Mouse (Mus musculus) spleen, adult 12 weeks (tissue): ENCODE results near the gene Plch2.
A peak's percentile ranks its signal among the peaks of the same experiment; 100 is the strongest.

ENCODE experiments used
- DNase-seq: peaks from one replicate; pipeline ENCODE4 v3.0.0; 2022; ENCODE audit warnings: low spot score

Plch2 gene

DNA sequence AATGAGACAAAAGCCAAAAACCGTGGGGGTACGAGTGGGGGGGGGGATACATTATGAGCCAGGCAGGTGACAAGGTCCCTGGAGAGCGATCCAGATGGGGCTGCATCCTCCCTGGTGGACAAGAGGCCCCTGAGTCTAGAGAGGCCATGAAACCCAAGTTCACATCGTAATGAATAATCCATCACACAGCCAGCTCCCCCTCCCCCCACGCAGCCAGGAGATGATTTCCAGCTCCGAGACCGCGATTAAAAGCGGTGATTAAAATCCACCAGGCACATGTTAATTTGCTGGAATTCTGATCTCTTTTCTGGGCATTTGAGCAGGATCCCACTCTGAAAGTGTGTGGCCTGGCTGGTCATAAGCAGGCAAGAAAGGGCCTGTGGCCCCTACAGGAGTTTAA lies 35.8 kb downstream of the Plch2 start:
- DNase-seq, result no peak

DNA sequence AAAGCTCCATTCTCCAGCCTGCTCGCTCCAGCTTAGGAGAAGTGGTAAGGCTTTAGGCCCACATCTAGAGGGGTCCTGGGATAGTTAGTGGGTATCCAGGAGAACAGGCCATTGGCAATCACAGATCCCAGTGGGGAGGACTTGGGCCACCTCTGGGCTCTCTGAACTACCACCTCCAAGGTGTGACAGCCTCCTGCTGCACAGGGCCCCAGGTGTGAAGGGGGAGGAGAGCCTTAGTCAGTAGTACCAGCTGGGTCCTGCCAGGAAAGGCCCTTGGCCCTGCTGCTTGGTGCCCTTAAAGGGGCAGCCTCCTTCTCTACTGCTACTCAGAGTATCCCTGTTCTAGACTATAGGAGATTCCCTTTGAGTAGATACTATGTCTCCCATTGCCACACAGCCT lies 36.4 kb downstream of the Plch2 start:
- no peak for DNase-seq

DNA sequence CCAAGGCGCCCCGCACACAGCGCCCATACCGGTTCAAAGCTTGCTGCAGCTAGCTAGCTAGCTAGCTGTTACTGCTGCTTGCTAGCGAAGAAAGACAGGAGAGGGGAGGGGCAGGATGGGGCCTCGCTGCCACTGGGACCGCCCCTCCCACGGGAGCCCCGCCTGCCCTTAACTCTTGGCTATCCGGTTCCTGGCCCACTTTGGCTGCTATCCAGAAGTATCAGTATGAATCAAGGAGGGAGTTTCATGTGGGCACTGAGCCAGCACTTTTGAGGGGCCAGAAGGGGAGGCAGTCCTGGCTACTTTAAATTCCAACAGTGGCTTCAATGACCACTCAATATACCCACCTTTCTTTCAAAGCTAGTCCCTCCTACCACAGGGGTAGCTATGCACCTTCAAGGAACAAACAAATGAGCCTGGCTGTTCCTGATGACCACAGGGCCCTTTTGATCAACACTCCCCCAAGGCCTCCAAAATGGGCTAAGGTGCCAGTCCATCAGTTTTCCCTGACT lies 37.2 kb downstream of the Plch2 start:
- DNase-seq, result no peak

DNA sequence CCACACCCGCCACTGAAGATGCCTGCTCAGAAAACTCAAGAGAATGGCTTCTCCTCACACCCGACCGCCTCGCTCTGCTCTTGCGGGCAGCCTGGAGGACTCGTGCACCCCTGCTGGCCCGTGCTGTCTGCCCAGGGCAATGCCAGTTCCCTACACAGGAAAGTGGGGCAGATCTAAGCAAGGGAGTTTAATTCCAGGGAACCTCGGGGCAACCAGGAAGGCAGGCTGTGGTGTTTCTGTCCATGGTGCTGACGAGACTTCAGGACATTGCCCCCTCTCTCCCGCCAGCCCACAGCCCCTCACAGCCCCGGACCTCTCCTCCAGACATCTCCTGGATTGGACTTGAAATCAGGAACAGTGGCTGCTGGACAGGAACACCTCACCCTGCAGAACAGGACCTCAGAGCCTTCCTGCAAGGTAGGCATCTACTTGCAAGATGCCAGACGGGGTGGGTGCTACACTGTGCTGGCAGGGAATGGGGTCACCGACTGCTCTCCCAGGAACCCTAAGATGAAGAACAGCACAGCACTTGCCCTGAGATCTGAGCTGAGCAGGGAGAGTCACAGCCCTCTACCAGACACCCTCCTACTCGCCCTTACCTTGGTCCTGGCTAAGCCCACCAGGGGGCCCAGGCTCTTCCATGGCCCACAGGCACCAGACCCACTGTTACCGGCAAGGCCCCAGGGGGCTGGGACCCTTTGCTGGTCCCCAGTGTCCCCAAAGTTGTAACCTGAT lies 37.8 kb downstream of the Plch2 start:
- DNase-seq, result no peak

DNA sequence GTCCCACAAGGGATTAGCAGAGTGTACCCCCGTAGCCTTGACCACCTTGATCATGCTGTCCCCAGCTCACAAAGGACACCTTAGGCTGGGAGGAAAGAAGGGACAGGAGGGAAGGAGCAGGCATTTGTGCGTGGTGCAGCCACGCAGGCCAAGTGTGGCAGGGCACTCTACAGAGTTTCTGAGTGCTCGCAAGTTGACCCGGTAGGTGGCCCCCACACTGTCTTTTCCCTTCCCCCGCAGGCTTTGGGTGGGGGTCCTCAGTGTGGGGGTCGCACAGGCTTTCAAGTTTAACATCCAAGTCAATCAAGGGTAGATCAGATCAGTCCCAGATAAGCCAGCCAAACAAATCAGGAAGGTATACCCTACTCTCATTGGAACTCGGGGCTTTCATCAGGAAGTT lies 38.5 kb downstream of the Plch2 start:
- DNase-seq, result no peak

DNA sequence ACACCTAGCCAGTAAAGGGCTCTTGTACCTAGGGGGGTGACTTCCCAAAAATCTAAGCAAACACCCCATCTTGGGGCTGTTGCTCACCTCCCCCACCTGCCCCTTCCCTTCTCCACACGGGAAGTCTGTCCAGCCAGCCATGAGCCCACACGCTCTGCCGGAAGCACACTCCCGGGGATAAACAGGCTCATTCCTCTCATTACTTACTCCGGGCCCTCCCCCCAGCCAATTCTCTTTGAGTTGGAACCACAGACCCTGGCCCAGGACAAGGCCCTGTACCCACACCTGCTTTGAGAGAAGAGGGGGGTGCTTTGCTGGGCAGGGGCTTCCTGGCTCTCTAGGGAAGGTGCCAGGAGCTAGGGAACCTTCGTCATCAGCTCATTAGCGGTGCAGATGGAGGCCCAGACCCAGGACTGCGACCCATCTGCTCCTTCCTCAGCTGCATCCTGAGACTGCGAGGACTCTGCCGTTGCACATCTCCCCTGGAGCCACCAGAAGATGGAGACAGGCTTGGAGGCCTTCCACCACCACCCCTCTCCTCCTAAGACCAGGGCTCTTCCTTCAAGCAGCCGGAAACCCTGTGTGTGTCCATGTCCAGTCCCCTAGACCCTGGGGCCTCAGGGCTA lies 39.2 kb downstream of the Plch2 start:
- DNase-seq, result no peak

DNA sequence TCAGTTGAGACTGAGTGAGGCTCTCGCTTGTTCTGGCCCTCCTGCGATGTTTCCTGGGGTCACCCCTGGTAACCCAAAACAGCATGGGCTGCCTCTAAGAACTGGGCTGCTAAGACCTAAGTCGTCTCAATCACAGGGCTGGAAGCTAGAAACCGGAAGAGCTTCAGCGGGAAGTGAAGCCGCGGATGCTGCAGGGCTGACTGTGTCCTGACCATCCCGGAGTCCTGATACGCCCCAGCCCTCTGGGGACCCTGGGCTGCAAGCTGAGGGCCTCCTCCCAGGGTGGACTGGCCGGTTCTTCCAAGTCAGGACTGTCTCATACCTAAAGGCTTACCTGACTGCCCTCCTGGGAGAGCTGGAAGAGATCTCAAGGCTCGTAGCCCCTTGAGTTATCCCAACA lies 39.8 kb downstream of the Plch2 start:
- no peak for DNase-seq

DNA sequence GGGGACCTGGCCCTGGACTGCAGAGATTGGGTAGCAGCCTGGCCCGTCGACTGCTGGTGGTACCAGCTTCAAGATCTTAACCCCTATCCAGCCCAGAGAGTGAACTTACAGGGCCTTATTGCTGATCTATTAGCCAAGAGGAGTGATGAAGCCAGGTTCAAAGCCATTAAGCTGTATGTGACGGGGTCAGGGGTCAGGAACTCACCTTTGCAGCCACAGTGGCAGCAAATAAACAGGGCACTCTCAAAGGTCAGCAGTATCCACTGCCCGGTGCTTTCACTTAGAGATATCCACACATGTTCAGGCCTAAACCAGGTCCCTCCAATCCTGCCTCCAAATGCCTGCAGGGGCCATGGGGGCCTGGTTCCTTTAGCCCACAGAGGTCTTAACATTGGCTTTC lies 41.0 kb downstream of the Plch2 start:
- DNase-seq, result no peak

DNA sequence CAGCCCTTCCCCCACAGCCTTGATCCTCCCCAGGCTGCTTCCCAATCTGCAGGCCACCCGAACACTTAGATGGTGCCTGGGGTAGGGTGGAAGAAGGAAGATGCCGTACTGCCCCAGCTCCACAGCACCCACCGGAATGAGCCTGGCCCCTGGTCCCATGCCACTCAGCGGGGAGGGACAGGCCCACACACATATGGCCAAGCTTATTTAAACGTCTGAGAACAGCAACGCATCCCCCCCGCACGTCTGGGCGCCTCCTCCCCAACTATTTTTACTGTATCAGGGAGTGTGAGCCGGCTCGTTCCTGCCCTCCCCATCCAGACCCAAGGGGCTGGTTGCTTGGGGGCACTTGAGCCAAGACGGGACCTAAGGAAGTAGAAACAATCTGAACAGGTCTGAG lies 41.8 kb downstream of the Plch2 start:
- no peak for DNase-seq

DNA sequence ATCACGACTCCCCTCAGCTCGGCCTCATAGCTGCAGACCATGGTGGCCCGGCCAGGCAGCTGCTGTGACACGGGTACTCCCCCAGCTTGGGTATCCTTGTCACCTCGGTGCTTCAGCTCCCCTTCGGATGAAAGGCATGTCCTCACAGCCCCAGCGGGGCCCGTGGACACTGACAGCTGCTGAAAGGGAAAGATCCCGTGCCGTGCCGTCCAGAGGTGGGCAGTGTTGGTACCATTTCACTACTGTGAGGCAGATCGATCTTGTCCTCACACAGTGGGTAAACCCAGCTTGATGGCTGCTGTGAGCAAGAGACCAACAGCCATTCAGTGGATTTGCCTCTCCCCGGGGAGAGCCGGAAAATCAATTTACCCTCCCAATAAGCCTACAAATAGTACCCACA lies 42.3 kb downstream of the Plch2 start:
- no peak for DNase-seq

DNA sequence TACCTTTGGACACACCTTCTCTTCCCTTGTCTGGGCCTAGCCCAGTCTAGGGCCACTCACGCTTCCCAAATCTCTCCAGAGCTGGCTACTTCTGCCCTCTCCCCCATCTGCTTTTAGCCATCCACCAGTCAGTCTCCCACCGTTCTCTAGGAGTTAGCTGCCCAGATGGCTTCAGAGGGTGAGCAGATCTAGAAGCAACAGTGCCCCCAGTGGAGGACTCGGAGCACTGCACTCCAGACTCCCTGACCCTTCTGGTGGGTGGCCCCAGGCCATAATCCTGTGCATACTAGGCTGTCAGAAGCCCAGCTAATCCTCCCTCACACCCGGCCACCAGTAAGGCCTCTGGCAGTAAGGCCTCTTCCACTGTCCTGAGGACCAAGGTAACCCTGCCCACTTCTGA lies 43.8 kb downstream of the Plch2 start:
- peak; percentile 47 for DNase-seq

DNA sequence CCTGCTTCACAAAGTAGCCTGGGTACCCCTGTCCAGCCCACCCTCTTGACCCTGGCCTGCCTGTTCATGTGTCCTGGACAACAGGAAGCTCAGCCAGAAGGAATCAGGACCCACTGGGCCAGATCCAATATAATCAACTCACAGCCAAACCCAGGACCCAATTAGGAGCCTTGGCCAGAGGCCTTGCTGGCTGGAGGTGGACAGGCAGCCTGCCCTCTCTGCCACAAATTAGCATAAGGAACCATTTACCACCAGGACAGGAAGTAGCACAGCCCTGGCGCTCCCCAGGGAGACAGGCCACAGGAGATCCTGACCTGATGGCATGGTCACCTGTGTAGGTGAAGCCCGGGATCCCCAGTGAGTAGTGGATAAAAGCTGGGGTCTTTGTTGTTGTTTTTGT lies 44.5 kb downstream of the Plch2 start:
- no peak for DNase-seq

DNA sequence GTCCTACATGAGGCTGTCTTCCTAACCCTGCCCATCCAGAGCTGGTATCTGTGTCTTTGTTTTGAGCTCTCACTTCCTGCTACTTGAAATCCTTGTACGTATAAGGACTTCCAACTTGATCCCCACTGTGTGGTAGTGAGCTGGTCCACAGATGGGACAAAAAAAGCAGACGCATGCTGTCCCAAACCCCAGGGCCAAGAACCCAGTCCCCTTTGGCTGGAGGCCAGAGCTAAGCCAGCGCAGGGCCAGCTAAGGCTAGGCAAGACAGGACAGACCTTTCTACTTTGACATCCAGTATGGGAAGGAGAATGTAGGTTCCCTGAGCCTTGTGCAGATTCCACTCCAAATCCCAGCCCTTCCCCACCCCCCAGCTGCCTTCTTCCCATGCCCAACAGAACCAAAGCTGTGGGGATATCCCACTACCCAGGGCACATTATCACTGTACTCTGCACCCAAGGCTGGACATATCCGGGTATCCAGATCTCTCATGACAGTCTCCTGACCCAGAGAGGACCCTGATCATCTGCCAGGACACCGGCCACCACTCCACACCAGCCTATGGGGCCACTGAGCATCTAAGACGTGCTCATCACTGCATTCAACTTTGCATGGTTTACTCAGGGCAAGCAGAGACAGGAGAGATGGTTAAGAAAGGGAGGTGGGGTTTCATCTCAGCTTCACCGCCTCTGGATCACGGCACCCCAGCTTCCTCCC lies 45.1 kb downstream of the Plch2 start:
- no peak for DNase-seq

DNA sequence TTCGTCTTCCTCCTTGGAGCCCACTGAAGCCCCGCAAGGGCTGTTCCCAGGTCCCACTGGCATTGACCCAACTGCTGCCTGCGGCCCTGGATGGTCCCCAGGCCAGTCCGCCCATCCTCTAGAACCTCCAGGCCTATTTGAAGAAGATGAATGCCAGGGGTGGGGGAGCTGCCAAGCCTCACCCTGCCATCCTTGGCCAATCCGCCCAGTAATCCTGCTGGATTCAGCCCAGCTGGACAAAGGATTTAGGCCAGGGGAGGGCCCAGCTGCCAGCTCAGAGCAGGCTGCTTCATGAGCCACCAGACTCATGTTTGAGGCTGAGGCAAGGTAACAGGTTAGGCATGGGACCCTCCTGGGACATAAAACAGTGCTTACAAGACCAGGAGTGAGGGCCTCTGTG lies 45.7 kb downstream of the Plch2 start:
- DNase-seq, result no peak

DNA sequence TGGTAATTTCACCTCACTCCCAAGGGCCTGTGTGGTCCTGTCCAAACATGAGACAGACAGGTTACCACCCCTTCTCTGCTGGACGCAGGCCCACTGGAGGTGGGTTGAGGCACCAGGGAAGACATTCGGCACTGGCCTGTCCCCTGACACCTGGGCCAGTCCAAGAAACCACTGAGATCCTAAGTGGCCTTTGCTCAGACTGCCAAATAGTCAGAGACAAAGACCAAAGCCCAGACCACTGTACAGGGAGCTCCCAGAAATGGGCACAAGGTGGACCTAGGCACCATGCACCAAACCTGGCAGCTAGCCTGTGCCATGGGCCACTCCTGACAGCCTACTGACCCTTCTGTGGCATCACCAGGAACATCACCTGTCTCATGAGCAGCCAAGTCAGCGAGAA lies 47.4 kb downstream of the Plch2 start:
- no peak for DNase-seq

DNA sequence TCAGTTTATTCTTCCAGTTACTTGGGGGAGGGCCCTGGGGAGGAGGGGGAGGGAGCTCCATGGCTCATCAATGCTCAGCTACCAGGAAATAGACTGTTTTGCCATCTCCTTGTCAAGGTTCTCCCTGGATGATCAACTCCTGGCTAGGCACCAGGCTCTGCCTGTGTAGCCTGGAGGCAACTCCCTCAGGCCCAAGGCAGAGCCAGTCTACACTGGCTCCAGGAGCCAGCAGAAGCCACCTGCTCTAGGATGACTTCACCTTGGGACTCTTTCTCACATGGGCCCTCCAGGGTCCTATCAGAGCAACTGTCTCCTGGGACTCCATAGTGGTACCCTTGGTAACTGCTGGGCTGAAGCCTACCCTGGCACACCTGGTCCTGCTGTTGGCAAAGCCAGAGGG lies 48.5 kb downstream of the Plch2 start:
- no peak for DNase-seq

DNA sequence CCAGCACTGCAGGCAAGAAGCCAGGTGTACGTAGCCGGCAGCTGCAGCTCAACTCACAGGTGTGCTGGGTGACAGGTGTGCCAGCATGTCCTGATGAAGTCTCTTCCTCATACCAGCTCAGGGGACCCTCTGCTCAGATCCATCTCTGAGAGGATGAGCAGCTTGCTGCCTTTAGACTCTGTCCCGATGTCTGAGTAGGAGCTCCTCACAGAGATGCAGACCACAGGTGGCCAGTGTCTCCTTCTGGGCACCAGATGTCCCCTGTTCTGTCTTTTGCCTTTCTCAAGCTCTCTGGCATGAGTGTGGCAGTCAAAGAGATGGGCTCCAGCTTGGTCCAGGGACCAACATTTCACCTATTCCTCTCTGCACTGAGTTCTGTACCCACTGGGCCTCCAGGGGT lies 48.9 kb downstream of the Plch2 start:
- DNase-seq, result no peak

DNA sequence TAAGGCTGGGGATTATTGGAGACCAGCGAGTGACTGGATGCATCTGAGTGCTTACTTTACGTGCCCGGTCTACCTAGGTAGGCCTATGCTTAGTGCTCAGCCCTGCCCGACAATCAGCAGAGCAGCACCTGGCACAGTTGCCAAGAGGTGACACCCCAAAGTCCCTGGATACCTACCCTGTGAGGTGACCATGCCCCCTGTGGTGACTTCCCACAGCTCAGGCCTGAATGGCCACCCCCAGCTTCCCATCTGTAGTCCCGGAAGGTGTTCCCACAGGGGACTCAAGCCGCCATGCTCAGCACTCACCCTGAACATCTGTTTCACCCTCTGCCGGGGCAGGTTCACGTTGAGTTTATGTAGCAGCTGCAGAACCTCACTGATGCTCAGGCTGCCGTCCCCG lies 50.3 kb downstream of the Plch2 start:
- DNase-seq, result no peak

DNA sequence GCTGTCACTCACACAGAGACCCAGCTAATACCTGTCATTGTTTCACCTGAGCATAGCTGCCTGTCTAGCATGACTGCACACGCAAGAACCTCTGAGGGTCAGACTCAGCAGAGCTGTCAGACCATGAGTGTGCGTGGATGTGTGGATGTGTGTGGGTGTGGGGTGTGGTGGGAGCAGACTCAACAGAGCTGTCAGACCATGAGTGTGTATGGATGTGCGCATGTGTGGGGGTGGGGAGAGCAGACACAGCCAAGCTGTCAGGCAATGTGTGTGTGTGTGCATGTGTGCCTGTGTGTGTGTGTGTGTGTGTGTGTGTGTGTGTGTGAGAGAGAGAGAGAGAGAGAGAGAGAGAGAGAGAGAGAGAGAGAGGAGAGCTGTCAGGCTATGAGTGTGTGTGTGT lies 51.3 kb downstream of the Plch2 start:
- DNase-seq, result no peak

DNA sequence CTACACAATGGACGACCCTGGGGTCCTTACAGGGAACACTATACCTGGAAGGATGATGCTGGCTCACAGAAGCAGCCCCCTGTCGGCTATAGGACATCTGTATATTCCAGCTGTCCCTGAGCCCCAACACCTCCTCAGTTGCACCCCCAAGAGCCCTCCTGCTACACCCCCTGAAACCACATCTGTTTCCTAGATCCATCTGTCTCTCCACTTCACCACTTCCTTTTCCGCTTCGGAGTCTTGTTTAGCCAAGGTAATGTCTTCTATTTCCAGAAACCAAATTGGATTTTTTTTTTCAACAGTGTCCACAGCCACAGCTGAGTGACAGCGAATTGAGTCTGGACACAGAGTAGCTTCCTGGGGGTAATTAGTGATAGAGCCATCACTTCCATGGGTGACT lies 57.2 kb downstream of the Plch2 start:
- DNase-seq, result no peak

DNA sequence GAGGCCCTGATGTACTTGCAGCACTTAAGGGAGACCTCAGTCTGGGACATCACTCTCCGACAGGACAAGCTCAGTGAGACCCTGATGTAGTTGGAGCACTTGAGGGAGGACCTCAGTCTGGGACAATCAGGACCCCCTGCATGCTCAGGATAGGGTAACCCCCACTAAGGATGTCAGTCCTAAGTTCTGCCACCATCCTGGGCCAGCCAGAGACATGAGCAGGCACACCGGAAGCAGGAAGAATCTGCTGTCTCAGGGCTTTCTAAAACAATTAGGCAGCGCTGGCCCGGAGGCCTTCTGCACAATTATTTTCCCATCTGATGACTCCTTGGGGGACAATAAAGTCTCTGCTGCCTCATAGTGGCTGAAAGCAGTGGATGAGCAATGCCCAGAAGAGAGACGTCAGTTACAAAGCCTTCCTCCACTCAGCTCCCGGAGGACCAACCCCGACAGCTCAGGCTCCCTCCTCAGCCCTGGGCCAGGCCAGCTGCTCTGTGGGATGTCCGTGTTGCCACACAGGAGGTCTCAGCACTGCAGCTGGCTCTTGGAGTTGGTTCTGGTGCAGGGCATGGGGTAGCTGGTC lies 59.9 kb downstream of the Plch2 start:
- no peak for DNase-seq

DNA sequence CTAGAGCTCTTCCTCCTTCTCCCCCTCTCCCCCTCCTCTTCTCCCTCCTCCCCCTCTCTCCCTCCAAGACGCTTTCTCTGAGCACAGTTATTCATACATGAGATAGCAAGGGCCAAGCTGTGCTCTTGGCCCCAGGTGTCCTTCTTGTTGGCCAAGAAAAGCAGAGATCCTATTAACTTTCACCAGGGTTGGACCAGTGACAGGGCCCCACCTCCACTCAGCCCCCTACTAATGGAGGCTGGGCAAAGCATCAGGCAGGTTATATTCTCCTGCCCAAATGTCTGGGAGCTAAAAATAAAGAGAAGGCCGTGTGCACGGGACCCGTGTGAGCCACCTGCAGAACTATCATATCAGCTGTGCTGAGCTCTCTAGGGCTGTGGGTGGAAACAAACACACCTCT lies 61.7 kb downstream of the Plch2 start:
- no peak for DNase-seq

DNA sequence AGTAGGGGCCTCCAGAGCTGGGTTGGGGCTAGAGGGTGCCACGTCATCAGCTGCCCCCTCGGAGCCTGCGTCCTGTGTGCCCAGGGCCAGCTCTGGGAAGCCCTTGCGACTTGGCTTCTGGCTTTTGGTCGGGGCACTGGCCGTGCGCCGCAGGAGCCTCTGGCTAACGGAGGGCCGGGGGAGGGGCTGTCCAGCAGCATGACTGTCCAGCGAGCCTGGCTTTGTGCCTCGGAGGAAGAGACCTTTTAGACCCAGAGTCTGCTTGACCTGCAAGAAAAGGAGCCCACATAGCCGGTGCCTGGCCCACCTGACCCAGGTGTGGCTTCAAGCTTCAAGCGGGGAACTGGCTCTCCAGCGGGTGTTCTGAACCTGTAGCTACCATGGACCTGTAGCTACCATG lies 69.8 kb downstream of the Plch2 start:
- no peak for DNase-seq
